Mouse (Mus musculus) embryonic facial prominence, embryonic 12.5 days (tissue): Measurements from ENCODE around the gene Nedd8. TPM values are rescaled to one million over a fixed set of nuclear protein-coding genes. Genes with fewer than 3 reads are reported as not detected.

Experiments
- polyA plus RNA-seq: library from polyadenylated mRNA; unstranded; fragments of >200 nt; fragmentation: Nextera tagmentation; extraction: Ambion mirVana; gene quantifications from 2 replicates; pipeline ENCODE4 v1.2.1, GENCODE M21; 2016

The Nedd8 gene
- polyA plus RNA-seq, 1 experiment from 2014 or later: 585 TPM

Other genes starting within 250 kb of the Nedd8 start
- 88.7 and 92.1 TPM in 2 replicates for gene Dhrs4, start 193.4 kb downstream of the Nedd8 start, polyA plus RNA-seq
- gene Carmil3, start 181.5 kb downstream of the Nedd8 start, polyA plus RNA-seq: 6.2 TPM in 2 replicates
- 0.55 and 0.90 TPM in 2 replicates for gene Cpne6, start 161.7 kb downstream of the Nedd8 start, polyA plus RNA-seq
- 0.11 TPM in 1 of 2 replicates, not detected in the other for gene Nrl, start 147.1 kb downstream of the Nedd8 start, polyA plus RNA-seq
- 35.2 and 36.1 TPM in 2 replicates for gene Pck2, start 131.9 kb downstream of the Nedd8 start, polyA plus RNA-seq
- 71.3 and 78.4 TPM in 2 replicates for gene Dcaf11, start 112.1 kb downstream of the Nedd8 start, polyA plus RNA-seq
- gene A730061H03Rik, start 111.7 kb downstream of the Nedd8 start, polyA plus RNA-seq: not detected in 2 replicates
- 8.7 and 9.1 TPM in 2 replicates for gene Fitm1, start 96.5 kb downstream of the Nedd8 start, polyA plus RNA-seq
- gene Psme1, start 94.0 kb downstream of the Nedd8 start, polyA plus RNA-seq: 131 and 143 TPM in 2 replicates
- gene Emc9, start 86.8 kb downstream of the Nedd8 start, polyA plus RNA-seq: 4.6 and 4.9 TPM in 2 replicates
- gene Psme2, start 81.0 kb downstream of the Nedd8 start, polyA plus RNA-seq: 247 and 255 TPM in 2 replicates
- gene Rnf31, start 80.4 kb downstream of the Nedd8 start, polyA plus RNA-seq: 20.6 and 25.4 TPM in 2 replicates
- gene Irf9, start 68.6 kb downstream of the Nedd8 start, polyA plus RNA-seq: 9.5 and 10.6 TPM in 2 replicates
- 7.8 and 8.2 TPM in 2 replicates for gene Rec8, start 54.1 kb downstream of the Nedd8 start, polyA plus RNA-seq
- 99.8 and 117 TPM in 2 replicates for gene Ipo4, start 36.2 kb downstream of the Nedd8 start, polyA plus RNA-seq
- gene Gm49378, start 34.2 kb downstream of the Nedd8 start, polyA plus RNA-seq: 0.87 and 3.0 TPM in 2 replicates
- gene Tm9sf1, start 28.3 kb downstream of the Nedd8 start, polyA plus RNA-seq: 102 TPM in 2 replicates
- 0.55 and 0.97 TPM in 2 replicates for gene Tssk4, start 21.9 kb downstream of the Nedd8 start, polyA plus RNA-seq
- gene Mdp1, start 11.6 kb downstream of the Nedd8 start, polyA plus RNA-seq: 64.9 and 66.4 TPM in 2 replicates
- gene Gmpr2, start 183 bp downstream of the Nedd8 start, polyA plus RNA-seq: 74.7 and 78.3 TPM in 2 replicates
- gene Tinf2, start 9.7 kb upstream of the Nedd8 start, polyA plus RNA-seq: 54.1 and 54.2 TPM in 2 replicates
- gene Tgm1, start 41.8 kb upstream of the Nedd8 start, polyA plus RNA-seq: 1.6 and 1.7 TPM in 2 replicates
- 27.8 and 30.3 TPM in 2 replicates for gene Rabggta, start 50.1 kb upstream of the Nedd8 start, polyA plus RNA-seq
- gene Dhrs1, start 73.6 kb upstream of the Nedd8 start, polyA plus RNA-seq: 81.5 and 86.7 TPM in 2 replicates
- 51.0 and 57.3 TPM in 2 replicates for gene Nop9, start 73.6 kb upstream of the Nedd8 start, polyA plus RNA-seq
- 0.19 and 0.50 TPM in 2 replicates for gene Cideb, start 86.3 kb upstream of the Nedd8 start, polyA plus RNA-seq
- gene Ltb4r2, start 89.3 kb upstream of the Nedd8 start, polyA plus RNA-seq: 0.55 and 0.60 TPM in 2 replicates
- gene Ltb4r1, start 93.8 kb upstream of the Nedd8 start, polyA plus RNA-seq: 0.48 and 0.60 TPM in 2 replicates
- gene Adcy4, start 112.0 kb upstream of the Nedd8 start, polyA plus RNA-seq: 21.3 and 24.2 TPM in 2 replicates
- gene Ripk3, start 116.7 kb upstream of the Nedd8 start, polyA plus RNA-seq: 45.5 and 50.3 TPM in 2 replicates
- 154 and 161 TPM in 2 replicates for gene Nfatc4, start 151.0 kb upstream of the Nedd8 start, polyA plus RNA-seq
- 41.4 and 41.7 TPM in 2 replicates for gene Nynrin, start 181.9 kb upstream of the Nedd8 start, polyA plus RNA-seq
- 0.28 and 0.42 TPM in 2 replicates for gene Cbln3, start 212.3 kb upstream of the Nedd8 start, polyA plus RNA-seq
- gene Khnyn, start 212.8 kb upstream of the Nedd8 start, polyA plus RNA-seq: 31.6 and 31.8 TPM in 2 replicates
- gene Sdr39u1, start 228.2 kb upstream of the Nedd8 start, polyA plus RNA-seq: 69.9 and 77.7 TPM in 2 replicates